1 mouse cellular context compared by ENCODE assay signal in the genomic region with DNA sequence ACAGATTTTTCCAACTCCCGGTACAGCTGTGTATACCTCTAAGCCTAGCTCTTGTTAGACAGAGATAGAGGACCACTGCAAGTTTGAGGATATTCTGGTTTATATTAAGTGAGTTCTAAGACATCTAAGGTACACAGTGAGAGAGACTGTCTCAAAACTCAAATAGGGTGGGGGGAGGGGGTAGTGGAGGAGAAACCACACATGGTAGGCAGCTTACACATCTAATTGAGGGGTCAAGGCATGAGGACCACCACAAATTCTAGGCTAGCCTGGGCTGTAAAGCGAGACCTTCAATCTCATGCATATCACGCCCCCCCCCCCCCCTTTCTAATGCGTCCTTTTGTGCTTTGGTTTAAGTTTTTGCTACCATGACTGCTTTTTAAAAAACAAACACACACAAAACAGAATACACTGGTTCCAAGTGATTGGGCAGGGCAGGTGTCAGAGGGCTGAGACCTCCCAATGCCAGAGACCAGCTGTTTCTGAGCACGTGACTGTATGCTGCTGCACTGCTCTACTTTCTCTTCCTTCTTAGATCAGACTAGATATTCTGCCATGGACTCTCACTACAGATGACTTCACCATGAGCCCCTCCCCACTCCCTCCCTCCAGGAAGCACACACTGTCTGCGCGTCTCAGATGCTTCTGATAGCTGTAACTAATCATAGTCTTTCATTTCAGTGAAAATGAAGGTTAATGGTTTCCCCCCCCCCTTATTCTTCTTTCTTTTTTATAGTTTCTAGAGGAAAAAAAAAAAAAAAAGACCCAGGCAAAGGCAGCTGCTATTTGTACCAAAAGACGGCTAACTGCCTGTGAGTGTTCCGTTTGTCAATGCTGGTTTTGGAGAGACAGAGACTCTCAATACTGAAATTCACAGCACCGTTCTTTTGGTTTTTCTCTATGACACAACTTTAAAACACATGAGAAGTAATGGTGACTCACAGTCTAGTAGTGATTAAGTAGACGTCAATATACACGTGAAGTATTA.
TF ChIP-seq lines count a peak whose summit lies in the region.

No protein-coding gene starts in this region.

TF ChIP-seq in CH12.LX, 34 proteins besides CTCF, POLR2A, EP300 and RAD21 (continued from another document):
- TF ChIP-seq RCOR1 (conservative IDR thresholded peaks at IDR 0.05; ENCODE audit: low read depth, low read length) (peak; percentile 69; the same call in 1 of the 2 replicates), ZC3H11A (IDR thresholded peaks at IDR 0.05; ENCODE audit: low read depth, low read length) (no peak), ZKSCAN1 (IDR thresholded peaks at IDR 0.05; ENCODE audit: borderline replicate concordance, low read depth, low read length) (no peak), E2F4 (IDR thresholded peaks at IDR 0.05; ENCODE audit: insufficient replicate concordance, low read depth, low read length) (no peak), MAFK (IDR thresholded peaks at IDR 0.05; ENCODE audit: insufficient replicate concordance, low read length) (no peak), TCF12 (IDR thresholded peaks at IDR 0.05; ENCODE audit: low read depth, low read length) (peak; percentile 78)
